Mouse (Mus musculus) kidney, postnatal 36 days (tissue): Measurements from ENCODE around the gene Cenpn.

Source experiments
- DNase-seq, 2 experiments: peaks; one replicate each; pipeline ENCODE4 v3.0.0; 2021 to 2022; ENCODE audit warnings: mixed read lengths in 2 of 2

Cenpn gene

DNA sequence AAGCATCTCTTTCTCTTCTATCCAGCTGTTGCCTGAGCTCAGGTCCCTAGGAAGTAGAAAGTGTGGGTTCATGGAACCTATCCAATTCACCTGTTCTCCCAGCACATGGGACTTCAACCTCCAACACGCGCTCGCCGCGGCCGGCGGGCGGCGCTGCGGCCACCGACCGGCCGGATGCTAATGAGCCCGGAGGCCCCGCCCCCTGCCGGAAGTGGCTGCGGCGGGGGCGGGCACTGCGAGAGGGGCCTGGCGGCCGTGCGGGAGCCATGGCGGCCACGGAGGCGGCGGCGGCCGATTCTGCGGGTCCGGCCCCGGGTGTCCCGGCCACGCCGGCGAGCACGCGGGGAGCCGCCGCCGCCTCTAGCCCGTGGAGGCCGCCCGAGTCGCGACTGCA lies 21.6 kb downstream of the Cenpn start, which contains the start of gene Atmin:
Gene Atmin (plus strand): TSS at position 233 of the 394 bp plus-strand sequence.
- DNase-seq, result peak; percentile 92 to 97

DNA sequence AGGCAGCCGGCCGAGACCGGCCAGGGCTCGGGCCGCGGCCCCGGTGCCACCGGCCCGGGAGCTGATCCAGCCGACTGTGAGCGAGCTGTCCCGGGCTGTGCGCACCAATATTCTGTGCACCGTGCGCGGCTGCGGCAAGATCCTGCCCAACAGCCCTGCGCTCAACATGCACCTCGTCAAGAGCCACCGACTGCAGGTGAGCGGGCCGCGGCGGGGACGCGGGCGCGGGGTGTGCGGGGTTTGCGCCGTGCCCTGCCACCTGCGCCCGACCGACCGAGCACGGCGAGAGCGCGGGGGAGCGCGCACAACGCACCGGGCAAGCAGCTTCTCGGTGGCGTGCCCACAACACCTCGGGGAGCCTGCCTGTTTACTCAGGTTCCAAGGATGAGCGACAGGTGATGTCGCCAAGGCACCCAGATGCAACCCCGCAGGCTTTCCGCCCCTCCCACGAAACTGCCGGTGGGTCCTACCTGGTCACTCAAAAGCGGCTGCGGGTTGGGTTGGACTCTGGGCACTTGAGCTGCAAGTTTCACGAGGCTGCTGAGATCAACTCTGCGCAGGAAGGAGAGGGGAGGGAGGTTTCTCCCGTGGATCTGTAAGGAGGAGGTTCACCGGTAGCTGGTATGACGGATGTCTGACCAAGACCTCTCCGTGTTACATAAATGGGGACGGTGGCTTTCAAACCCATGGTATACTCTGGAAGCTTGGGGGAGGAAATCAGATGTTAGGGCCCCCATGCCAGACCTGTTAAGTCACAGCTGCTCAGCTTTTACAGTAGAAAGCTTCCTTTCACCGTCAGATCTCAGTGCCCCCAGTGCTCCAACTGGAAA lies 22.2 kb downstream of the Cenpn start:
- DNase-seq, result peak; percentile 40 to 60

DNA sequence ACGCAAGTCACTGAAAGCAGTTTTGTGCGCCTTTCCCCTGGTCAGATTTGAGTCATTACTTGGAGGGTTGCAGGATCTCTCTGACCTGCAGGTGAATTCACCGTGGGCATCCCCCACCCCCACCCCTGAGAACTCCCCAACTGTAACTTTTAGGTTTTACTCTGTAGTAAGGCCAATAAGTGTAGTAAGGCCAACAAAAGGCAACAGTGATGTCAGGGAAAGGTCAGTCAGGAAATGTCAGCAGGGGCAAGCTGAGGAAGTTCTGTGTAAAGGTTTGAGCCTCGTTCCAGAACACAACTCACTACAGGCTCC lies 22.8 kb downstream of the Cenpn start:
- DNase-seq, result no peak

DNA sequence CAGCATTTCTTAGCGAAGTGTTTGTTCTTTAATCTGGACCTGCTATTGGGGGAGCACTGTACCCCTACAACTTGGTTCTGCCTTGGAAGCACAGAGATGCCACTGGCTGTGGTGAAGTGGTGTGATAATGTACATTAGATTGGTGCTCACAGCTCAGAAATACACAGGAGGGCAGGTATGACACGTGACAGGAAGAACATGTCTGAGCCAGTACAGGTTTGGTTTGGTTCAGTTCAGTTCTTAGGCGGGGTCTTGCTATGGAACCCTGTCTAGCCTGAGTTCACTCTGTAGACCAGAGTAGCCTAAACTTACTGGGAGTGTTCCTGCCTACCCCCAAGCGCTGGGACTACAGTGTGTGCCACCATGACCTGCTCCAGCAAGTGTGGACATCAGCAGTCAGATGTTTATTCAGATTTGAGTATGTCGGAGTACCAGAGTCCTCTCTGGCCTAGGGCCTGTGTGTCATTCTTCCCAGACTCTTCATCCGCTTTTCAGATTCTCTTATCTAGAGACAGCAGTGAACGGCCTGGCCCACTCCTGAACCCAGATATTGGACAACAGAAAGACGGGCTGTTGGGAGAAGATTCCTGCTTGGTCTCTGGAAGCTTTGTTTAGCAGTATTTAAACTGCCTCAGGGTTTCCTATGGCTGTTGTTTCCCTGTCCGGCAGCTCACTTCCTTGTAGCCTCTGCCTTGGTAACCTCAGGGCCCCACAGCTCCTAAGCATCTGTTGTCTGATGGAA lies 23.8 kb downstream of the Cenpn start:
- no peak for DNase-seq

DNA sequence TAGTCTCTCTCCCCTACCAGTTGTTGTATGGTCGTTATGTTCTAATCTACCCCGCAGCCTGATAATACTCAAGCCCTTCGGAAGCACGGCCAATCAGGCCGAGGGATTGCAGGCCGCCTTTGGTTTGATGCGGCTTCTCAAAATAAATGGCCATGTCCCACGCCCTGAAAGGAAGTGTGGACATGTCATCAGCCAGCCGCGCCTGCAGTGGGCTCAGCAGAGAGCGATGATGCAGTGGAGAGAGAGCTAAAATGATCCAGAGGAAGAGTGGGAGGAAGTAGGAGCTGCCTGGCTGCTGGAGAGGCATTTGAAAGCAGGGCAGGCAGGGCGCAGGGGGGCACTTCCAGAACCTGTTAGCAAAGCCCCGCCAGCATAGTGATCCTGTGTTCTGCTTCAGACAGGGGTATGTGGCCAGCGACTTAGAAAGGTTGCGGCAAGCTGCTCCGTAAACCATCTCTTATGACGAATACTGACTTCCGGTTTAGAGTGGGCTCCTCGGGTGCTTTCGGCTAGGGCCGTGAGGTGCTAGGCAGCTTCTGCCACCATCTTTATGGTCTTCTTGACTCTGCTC lies 24.8 kb downstream of the Cenpn start:
- DNase-seq, result peak in 1 of 2 experiments; percentile 16

DNA sequence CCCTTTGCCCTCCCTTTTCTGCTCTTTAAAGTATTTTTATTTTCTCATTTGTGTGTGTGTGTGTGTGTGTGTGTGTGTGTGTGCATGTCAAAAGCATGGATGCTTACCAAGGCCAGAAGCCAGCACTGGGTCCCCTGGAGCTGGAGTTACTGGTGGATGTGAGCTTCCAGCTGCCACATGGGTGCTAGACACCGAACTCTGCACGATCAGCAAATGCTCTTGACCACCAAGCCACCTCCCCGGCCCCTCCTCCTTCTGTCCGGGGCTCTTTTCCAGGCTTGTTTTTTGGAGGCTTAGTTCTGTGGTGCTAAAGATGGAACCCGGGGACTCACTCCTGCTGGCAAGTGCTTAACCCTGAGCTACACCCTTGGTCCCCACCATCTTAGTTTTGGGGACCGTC lies 25.3 kb downstream of the Cenpn start:
- peak; percentile 19 to 31 for DNase-seq

DNA sequence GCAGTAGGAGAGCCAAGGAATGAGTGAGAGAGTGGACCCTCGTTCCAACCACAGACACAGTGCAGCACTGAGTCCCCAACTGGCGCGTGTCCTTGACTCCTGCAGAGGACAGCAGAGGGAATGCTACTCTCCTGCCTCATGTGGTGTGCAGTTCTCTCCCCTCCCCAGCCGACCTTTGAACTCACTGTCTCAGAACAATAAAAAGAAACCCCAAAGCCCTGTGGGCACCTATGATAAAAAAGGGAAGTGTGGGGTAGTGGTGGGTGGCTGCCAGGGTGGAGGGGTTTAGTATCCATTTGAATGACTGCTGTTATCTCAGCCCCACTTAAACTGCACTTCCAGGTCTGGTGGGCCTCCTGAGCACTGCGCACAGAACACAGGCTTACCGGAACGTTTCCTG lies 26.1 kb downstream of the Cenpn start:
- DNase-seq, result no peak

DNA sequence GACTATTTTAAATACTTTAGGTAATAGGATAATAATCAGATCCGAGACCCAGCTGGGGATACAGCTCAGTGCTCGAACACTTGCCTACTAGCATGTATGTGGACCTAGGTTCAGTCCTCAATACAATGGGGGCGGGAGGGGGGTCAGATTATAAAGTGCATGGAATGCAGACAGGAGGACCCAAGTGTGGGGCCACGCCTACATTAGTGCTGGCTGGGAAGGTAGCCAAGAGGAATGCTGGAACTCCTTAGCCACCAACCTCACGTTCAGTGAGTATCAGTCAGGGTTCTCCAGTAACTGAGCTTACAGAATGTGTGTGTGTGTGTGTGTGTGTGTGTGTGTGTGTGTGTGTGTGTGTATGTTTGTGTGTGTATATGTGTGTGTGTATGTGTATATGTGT lies 29.8 kb downstream of the Cenpn start:
- DNase-seq, result peak; percentile 56 to 62

DNA sequence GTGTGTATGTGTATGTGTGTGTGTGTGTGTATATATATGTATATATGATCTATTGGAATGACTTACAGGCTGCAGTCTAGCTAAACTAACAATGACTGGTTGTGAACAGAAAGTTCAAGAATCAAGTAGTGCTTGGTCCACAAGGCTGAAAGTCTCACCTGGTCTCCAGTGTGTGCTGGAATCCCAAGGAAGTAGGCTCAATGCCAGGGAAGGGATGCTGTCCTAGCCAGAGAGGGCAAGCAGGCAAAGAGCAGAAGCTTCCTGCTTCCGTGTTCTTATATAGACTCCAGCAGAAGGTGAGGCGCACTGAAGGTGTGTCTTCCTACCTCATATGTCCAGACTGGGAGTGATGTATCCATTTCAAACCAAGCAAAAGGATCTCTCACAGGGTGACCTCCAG lies 30.2 kb downstream of the Cenpn start:
- peak; percentile 35 to 45 for DNase-seq

DNA sequence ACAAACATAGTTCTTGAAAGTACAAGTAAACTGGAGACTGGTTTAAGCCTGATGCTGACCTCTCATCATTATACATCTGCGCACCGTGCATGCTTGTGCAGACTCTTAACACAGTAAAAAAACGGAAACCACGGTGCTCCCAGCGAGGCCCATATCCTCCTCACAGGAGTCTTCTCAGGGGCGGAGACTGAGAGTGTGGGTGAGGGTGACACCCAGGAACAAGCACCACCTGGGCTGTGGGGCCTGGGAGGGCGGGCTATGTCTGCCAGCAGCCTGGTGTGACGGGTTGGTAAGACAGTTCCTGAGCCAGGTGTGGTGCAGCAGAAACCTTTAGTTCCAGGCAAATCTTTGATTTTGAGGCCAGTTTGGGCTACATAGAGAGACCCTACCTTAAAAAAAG lies 30.9 kb downstream of the Cenpn start:
- DNase-seq, result no peak

DNA sequence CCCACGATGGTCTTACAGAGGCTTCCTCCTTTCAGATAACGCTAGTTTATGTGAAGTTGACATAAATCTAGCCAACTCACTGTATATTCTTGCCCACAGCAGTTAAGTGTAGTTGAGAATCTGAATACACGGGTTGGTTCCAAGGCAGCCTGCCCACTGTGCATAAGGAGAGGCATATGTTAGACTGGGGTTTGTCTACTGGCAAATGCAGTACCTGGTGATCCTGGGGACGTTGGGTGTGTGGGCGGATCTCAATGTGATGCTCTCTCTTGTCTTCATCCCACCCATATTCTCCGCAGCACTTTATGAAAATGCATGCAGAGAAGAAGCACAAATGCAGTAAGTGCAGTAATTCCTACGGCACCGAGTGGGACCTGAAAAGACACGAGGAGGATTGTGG lies 32.9 kb downstream of the Cenpn start:
- no peak for DNase-seq

DNA sequence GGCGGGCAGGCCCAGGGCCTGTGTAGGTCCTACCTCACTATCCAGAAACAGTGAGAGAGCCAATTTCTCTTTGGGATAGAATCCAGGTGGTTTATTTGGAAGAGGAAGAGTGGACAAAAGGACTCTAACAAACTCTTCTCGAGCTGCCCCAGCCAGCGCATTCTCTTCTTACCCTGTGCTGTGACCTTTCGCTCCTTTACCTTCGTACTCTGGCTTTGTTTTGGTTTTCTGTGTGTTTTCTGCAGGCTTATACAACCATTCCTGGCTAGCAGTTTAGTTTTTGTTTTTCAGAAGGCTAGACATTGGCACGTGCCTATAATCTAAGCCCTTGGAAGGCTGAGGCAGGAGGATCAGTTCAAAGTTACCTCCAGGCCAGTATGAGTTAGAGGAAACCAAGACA lies 48.0 kb downstream of the Cenpn start:
- peak; percentile 44 to 62 for DNase-seq

DNA sequence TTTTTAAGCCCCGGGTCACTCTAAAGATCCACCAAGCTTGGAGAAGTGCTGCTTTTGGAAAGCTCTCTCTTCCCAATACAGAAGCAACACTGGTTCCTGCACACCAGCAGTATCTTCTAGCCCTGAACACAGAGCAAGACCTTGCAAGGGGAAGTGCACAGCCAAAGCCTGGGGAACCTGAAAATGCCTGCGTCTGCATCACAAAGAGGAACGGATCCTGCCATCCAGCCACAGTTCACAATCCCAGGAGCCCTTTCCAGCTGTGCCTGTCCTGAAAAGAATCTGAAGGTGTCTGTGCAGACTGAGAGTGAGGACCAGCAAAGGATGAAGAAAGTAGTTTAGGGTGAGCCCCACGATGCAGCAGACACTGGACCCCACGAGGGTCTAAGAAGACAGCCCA lies 53.5 kb downstream of the Cenpn start:
- peak in 1 of 2 experiments; percentile 14 for DNase-seq

DNA sequence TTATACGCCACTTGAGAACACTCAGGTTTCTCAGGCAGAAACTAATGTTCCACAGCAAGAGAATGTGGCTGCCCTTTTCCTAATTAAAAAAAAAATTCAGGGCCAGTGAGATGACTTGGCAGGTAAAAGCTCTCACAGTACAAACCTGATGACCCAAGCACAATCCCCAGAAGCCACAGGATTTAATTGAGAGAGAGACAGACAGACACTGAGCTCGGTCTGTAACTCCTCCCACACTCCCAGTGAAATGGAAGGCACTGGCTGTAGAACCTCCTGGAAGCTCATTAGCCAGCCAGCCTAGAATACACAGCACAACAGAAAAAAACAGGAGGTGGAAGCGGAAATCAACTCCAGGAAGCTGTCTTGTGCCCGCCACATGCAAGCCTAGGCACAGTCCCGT lies 54.1 kb downstream of the Cenpn start:
- peak; percentile 56 to 69 for DNase-seq

DNA sequence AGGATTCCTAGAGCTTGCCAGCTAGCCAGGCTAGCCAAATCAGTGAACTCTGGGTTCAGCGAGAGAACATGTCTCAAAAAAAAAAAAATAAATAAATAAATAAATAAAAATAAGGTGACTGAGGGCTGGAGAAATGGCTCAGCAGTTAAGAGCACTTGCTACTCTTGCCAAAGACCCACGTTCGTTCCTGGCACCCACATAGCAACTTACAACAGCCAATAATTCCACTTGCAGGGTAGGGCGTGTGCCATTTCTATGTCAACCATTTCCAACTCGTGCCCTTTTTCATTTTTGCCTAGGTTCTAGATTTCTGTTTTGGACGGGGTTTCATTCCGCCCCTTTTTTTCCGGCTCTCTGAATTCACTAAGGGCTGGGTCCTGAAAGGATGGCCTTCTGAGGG lies 56.5 kb downstream of the Cenpn start:
- no peak for DNase-seq

DNA sequence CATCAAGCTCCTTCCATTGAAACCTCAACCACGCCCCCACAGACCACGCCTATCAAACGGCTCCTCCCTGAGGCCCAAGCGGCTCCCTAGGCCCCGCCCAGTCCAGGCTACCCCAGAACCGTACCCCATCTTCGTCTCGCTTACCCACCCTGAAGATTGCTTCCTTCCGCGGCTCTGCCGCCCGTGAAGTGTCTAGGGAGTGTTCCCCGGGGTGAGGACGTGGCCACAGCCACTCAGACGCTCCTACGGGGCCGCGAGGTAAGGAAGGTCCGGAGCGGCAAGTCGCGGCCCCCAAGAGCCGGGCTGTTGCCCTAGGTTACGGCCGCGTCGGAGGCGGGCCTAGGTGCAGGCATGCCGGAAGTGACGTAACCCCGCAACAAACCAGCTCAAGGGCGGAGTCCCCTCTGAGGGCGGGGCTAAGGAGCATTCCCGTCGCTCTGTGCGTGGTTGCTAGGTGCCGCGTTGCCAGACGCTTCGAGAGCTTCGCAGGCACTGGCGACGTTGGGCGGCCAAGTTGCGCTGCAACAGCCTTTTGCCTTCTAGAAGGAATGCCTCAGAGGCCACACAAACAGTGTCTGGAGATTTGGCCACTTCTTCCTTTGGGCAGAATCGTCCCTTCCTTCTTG lies 57.2 kb downstream of the Cenpn start, which contains the start of gene 1700030J22Rik:
Gene 1700030J22Rik (minus strand): TSS at position 329 of the 626 bp plus-strand sequence.
- peak; percentile 99 to 100 for DNase-seq

DNA sequence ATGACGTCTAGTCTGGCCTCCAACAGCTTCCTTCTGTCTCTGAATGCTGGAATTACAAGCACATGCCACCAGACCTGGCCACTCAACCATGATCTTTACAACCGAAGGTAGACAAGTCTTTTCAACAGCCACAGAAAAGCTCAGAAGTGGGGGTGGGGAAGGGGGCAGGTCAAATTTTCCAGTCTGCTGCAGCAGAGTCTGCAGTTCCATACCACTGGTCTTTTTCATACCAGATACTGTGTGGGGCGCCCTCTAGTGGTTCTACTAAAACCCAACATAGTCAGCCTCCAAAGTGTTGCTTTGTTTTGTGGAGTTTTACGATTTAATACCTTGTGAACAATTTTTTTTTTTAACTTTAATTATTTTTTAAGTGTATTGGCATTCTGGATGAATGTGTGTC lies 58.6 kb downstream of the Cenpn start:
- peak; percentile 73 to 83 for DNase-seq

DNA sequence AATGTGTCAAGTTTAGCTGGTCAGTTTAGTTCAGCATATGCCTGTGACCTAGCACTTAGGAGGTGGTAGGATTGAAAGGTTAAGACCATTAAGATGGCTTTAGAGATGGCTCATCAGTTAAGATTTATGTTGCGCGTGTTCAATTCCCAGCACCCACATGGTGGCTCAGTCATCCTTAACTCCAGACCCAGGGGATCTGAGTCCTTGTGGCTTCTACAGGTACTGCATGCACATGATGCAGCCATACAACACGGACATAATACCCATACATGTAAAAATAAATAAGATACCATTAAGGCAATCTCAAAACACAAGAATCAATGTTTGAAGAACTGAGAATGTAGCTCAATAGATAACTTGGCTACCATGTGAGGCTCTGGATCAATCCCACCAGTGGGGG lies 68.3 kb downstream of the Cenpn start:
- no peak for DNase-seq
